Mouse (Mus musculus) megakaryocyte progenitor cell, adult 5-6 weeks (primary cell): Measurements from ENCODE around the gene Dstyk. TPM values are rescaled to one million over a fixed set of nuclear protein-coding genes. Genes with fewer than 3 reads are reported as not detected.

Source experiments
- ATAC-seq: replicated peaks from 2 replicates; pipeline ENCODE4 v1.8.0; 2016; ENCODE audit warnings: mild to moderate bottlenecking, moderate TSS enrichment, inconsistent platforms; ENCODE audit not compliant: poor library complexity
- total RNA-seq, 2 experiments: library from RNA; stranded (forward) in 1 of 2; stranded (reverse) in 1 of 2; fragments of 157-497, 149-512 nt in 1 of 2; fragments of 200-1000 nt in 1 of 2; gene quantifications; 2 replicates each; pipeline versions ENCODE4 v1.2.3 to v1.2.4; 2015 to 2017

Gene Dstyk
- total RNA-seq, 2 experiments from 2014 or later, result 16.0 to 20.1 TPM

DNA sequence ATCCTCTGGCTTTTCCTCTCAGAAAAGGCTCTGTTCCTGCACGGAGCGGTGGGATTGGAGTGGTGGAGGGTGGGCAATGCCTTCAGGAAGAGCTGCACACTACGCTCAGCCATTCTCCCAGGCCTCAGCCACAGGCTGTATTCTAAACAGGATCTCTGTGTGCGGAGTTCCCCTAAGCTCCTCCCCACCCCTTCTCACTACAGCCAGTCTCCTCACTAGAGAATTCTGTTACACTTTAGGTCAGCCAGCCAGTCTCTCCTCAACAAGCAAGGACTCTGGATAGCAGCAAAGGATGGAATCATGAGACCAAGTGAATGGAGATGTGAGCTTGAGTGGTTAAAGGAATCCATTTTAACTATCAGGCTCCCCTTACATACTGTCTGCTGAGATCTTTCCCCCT lies 29.4 kb upstream of the Dstyk start:
- 0 out of 2 replicates have a peak, but pooled peaks have one; percentile 12 for ATAC-seq

DNA sequence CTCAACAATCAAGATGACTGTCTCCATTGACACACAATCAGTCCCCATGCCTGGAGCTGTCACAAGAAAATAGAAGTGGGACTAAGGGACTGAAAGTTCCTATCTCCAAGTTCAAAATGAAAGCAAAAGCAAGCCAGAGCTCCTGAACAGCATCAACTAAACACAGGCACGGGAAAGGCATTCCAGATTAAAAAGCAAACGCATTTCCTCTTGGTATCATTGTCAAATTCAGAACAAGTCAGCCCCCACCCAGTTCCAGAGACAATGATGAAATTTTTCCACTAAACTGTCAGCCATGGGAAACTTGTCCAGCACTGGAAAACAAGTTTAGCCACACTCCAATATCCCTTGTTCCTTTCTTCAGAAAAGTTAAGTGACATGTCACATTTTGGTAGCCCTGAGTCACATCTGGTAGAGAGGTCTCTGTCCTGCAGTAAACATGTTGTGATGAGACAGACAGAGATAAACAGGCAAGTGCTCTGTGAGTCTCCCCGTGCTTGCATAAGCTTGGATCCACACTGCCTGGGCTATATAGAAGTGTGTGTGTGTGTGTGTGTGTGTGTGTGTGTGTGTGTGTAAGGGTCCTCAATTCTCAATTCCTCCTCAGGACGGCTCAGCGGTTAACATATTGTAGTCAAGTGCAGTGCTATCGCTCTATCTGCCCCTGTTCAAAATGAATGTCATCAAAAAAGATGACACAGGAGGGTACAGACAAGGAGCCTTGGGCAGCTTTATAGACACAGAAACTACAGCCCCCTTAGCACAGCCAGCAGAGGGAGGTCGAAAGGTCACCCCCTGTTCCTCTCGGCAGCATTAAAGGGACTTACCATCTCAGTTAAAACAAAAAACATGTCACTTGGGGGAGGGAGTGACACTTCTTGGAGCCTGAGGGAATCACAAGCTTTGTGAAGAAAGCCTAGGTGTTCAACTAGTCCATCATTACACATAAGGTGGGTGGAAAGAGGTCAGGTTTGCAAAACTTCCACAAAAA lies 28.2 kb upstream of the Dstyk start:
- peak; percentile 10; the same call in 1 of the 2 replicates for ATAC-seq

DNA sequence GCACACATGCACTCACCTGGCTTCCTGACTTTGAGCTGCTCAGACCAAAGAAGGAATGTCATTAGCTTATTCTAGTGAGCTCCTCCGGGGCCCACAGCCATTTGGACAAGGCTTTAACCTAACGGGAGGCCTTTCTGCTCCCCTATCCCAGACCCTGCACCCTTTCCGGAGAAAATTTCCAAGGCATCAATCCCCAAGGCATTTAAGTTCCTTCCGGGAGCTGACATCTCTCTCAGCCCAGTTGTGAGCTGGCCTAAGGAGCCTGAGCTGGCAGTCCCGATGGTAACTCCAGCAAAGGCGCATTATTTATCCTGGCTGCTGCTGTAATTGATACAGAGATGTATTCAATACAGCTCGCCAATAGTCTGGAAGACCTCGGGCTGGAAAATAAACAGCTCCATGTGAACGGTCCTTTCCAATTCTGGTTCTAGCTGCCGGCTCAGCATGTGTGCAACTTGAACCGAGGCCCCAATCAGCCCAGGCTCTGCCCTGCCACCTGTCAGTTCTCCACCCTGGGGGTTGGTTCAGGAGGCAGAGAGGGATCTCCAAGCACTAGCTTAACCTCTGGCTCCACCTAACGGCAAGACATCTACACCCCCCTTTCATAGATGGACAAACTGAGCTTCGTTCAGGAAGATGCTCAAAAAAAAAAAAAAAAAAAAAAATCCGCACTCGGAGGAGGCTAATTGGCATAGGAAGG lies 27.3 kb upstream of the Dstyk start:
- ATAC-seq, result peak; percentile 83

DNA sequence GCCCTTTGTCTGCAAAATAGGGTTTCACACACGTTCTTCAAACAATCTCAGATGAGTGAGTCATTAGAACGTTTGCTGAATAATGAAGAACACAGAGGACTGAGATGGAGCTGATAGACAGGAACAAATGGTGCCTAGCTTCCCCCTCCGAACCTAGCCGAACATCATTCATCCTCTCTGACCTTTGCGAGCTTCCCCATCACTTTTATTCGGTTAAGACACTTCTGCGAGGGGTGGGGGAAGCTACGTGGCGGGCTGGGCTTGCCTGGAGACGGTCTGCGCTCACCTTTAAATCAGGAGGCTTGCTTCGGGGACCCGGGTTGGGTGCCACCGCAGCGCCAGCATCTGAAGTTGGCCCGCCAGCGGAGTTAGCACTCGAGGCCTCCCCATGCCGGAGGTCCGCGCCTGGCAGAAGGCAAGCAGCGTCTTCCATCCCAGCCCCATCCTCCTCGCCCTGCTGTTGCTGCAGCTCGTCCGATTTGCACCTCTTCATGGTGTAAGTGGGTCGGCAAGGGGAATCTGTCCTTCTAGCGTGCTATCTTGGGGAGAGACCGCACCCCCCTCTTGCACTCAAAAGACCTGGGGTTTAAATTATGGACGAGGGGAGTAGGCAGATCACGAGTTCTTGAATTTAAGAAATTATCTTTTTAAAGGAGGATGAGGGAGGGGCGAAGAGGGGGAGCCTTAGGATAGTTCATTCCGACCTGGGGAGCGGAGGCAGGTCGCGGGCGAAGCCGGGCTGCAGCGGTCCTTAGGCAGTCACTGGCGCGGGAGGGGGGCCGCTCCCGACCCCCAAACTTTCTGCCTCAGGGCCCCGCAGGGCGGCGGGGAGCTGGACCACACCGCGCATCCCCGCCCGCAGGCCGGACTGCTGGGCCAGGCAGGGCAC lies 26.4 kb upstream of the Dstyk start, which contains the start of gene Tmcc2:
TSS of gene Tmcc2 (minus strand) at position 591 of the 889 bp plus-strand sequence.
- peak; percentile 5; the same call in 1 of the 2 replicates for ATAC-seq

DNA sequence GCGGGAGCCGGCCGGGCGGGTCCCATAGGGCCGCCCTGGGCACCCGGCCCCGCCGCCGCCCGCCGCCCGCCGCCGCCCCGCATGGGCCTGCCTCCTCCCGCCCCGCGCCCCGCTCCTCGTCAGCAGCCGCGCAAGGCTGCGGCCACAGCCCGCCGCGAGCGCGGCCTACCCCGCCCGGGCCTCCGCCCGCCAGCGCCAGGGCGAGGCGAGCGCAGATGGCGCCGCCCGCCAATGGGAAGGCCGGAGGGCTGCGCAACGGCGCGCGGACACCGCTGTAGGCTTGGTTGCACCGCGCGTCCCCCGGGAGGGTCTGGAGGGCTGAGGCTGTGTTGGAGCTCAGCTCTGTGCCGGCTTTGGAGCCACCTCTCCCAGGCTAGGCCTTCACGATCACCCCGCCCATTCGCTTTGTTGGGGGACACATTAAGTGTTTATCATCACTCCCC lies 25.8 kb upstream of the Dstyk start:
- ATAC-seq, result peak; percentile 40

DNA sequence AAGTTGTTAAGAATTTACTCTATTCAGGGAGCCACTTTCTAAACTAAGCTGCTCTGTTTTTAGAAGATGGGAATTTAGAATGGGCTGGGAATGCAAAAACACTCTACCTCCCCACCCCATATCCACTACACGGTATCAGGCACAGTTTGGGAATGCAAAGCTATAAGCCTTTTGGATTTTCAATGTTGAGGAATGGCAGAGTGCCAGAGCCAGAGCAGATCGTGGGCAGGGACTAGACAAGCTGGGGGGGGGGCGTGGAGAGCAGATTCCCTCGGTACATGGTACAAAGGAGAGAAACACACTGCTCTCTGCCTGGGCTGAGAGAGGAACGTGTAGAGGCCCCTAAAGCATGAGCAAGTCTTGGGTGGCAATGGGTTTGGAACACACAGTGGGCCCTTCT lies 24.5 kb upstream of the Dstyk start:
- no peak for ATAC-seq

DNA sequence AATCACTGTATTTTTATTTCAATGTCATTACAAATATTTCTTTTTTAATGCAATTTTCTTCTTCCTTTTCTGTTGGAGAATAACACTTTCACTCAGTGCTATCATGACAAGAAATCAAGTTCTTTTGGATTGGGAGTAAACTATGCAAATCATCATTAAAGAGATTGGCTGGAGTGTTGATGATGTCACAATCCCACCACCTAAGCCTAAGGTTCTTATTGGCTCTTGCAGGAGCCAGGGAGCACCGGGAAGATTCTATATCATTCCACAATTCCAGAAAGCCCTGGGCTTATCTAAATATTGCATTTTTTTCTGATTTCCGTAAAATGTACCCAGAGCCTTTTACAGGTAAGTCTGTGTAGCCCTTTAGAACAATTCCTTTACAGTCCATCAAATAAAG lies 20.6 kb upstream of the Dstyk start:
- no peak for ATAC-seq

DNA sequence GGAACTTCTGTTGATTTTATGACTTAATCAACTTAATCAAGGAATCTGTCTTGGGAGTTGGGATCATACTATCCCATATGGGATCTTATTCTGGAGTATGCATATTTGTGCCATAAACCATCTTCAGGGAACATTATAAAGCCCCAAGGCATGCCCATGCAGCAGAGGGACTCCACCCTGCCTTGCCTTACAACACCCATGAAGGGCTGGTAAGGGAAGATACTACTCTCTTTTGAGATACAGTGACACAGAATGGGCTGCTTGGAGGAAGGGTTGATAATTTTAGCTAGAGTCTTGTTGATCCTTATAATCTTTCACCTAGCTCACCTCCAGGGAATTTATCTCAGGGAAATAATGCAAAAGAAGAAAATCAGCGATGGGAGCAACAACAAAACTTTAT lies 16.8 kb upstream of the Dstyk start:
- ATAC-seq, result peak; percentile 70

DNA sequence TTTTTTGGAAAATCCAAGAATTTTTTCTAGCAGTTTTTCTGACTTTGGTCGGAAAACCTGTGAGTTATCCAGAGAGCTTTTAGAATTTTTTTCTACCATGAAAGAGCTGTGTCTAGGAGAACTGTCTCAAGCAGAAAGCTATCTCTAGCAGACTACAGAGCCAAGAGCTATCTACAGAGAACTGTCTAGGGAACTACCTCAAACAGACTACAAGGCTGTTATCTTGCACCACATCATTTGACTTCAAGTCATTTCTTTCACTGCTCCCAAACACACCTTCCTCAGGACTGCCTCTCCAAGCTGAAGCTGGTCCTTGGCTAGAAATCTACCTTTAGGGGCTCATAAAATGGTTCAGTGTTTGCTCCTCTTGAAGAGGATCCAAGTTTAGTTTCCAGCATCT lies 15.5 kb upstream of the Dstyk start:
- ATAC-seq, result no peak

DNA sequence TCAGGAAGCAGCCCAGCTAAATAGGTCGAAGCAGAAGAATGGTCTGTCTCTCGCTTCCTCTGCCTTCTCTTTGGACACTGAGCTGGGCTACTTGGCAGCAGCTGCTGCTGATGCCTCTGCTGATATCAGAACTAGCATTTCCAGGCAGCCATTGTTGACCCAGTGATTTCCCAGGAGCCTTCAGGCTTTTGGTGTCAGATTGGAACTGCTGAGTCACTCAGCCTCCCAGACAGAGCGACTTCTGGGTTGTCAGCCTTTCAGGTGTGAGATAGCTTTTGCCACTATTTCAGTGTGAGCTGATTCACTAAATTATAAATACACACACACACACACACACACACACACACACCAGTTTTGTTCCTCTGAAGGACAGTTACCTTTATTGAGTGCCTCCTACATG lies 6.7 kb upstream of the Dstyk start:
- ATAC-seq, result peak; percentile 79

DNA sequence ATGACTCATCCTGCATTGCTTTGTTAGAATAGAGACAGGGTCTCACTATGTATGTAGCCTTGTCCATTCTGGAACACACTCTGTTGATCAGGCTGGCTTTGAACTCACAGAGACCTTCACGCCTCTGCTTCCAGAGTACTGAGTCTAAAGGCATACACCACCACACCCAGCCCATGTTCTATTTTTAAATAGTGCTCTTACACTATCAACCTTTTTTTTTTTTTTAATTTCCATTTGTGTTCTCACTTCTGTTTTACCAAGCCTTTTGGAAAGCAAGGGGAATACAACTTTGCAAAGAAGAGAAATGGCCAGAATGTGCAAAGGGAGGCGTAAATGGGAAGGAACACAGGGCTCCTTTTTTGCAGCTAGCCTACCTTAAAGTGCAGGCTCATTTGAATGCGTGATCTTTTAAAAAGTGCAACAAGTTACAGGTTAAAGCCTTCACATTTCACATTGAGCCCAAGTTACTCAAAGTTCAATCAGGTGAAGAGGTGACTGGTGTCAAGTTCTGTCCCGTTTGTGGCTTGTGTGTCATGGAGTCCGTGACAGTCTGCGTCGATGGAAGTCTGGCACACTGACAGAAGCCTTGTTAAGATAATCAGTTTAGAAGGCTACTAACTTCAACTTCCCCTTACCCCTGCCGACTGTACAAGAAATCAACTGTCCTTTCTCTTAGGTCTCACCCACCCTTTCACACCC lies 962 bp upstream of the Dstyk start:
- peak; percentile 29 for ATAC-seq

DNA sequence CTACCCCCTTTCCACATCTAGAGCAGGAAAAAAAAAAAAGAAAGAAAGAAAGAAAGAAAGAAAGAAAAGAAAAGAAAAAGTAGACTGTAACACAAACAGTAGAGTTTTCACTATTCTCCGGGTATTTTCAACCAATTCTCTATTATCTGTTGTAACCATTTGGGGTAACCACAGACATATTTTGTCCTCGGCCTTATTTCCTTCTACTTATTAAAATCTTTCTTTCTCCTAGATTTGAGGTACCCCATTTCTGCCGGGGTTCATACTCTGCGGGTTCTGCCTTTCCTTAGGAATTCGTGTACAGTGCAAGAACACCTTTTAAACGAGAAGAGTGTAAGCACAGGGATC lies 438 bp upstream of the Dstyk start:
- ATAC-seq, result no peak; the same call in 1 of the 2 replicates

DNA sequence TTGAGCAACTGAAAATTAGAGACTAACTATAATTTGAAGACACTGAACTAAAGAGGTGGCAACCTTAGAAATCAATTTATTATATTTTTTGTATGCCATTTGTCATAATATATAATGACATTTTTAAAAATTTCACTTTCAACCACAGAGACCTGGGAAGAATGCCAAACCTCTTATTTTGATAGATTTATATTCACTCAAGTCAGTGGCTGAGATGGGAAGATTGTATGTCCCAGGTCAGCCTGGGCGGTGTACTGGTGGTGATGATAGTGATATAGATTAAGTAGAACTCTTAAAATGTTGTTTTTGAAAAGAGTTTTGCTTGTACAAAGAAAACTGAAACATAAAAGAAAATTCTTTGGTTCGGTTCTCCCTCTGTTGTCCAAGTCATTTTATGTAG lies 2.9 kb downstream of the Dstyk start:
- ATAC-seq, result no peak

DNA sequence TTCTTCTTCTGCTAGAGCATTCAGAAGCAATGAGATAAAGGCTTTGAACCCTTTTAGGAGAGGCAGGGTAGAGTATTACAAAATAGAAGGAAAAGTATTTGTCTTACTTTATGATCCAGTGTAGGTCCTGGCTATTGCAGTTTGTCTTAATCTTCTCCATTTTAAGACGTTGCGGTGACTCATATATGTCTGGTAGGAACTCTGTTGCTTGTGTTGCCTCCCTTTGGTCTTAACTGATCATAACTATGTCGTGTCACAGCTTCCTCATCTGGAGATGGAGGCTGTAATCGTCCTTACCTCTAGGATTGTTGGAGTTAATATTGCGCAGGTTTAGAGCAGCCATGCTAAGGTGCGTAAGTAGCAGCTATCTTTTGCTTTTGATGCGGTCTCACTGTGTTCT lies 3.3 kb downstream of the Dstyk start:
- ATAC-seq, result peak; percentile 28

DNA sequence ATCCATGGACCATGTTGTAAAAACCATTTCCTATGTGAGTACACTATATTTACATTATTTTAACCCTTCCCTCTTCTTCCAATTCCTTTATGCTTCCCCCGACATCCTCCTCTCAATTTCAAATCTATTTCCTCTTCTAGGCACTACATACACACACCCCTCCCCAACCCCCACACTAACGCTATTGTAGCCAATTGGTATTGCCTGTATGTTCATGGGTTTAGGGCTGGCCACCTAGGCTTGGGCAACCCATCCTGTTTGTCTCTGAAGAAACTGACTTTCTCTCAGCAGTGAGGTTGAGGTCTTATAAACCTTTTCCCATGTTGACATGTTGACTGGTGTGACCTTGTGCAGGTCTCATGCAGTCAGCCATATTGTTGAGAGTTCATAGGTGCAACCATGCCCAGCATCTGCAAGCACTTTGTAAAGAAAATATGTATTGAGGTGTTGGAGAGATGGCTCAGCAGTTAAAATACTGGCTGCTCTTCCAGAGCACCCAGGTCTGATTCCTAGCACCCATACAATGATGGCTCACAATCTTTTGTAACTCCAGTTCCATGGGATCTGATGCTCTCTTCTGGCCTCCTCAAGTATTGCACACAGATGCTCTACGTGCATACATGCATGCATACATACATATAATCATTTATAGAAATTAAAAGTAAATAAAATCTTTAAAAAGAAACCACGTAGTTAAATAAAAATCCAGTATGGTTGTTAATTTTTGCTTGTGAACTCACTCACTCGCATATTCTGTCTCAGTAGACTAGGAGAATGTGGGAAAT lies 5.7 kb downstream of the Dstyk start:
- peak; percentile 45 for ATAC-seq

DNA sequence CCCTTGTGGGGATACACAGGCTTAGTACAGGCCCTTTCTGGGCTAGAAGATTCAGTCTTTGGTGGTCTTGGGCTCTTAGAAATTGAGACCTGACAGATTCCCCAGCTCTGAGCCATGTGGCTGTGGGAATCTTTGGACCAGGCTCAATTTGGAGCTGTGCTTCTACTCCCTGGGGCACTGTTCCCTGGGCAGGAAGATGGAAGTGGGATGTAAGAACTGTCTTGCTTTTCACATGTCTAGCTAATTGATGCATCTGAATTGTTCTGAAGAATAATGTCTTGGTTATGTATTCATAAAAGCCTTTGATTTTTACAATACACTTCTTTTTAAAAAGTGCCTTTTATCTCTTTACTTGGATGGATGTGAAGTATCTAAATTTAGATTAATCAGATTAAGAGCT lies 8.2 kb downstream of the Dstyk start:
- ATAC-seq, result no peak

DNA sequence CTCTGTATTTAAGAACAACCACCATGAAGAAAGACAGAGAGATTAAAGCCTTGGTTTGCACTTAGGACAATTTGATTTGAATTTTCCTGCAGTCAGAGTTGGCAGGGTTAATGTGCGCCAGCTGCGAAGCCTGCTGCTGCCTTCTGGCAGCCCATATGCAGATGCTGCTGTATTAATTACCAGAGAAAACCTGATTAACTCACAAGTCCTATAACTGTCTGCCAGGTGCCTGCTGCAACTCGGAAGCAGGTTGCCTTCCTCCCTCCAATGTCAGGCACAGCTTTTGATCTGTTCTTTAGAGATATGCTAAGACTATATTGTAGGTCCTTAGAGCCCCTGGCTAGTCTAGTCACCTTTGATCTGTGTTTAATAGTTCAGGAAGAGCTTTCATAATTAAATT lies 13.5 kb downstream of the Dstyk start:
- no peak for ATAC-seq

DNA sequence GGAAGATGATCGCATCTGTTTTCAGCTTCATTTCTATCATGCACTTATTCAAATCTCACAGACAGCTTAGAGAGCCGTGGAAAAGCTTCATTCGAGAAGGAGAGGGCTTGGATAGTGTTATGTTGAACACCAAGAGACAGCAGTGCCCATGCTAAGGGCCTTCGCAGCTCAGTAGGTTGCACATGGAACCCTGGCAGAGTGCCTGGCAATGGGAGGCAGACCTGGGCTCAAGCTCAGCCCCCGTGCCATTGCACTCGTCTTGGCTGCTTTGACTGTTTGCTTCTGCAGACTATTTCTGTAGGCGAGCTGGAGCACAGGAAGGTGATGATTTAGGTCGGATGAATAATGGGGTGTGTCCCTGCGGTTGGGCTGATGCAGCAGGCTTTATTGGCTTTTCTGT lies 14.4 kb downstream of the Dstyk start:
- ATAC-seq, result no peak

DNA sequence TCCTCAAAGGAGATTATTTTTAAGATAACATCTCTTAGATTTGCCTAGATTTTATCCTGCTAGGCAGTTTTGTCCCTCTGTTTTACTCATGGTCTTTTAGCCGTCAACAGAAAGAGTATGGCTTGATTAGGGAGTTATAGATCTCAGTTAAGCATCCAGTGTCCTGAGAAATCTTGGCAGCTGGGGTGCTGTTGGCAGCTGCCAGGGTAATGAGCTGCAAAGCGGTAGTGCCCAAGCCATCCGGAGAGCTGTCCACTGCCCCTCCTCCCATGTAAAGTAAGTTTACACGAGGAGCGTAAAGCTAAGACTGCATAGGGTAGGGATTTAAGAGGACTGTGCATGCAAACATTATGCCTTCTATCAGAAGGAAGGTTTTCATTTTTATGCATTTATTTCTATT lies 16.0 kb downstream of the Dstyk start:
- no peak for ATAC-seq

DNA sequence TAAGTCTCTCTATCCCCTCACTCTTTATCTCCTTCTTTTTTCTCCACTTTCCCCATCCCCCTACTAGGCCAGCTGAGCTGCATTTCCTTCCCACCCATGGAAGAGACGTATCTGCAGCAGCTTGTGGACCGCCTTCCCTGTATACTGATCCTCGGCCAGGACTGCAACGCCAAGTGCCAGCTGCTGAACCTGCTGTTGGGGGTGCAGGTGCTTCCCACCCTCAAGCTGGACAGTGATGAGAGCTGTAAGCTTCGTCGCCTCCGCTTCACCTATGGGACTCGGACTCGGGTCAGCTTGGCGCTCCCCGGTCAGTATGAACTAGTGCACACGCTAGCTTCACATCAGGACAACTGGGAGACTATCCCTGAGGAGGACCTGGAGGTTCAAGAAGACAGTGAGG lies 16.7 kb downstream of the Dstyk start:
- no peak for ATAC-seq
